Mouse (Mus musculus) bone marrow, adult 2 months (tissue): Measurements from ENCODE around the gene Stox1.

Source experiments
- CTCF ChIP-seq: fragments of 200-500 bp; IDR thresholded peaks from 2 replicates; pipeline ENCODE4 v1.5.1; 2011; ENCODE audit warnings: low read length, control low read depth; ENCODE audit not compliant: control insufficient read depth, insufficient read depth
- POLR2A ChIP-seq: fragments of 200-500 bp; IDR thresholded peaks from 2 replicates; pipeline ENCODE4 v1.6.1; 2011; ENCODE audit warnings: low read depth, mild to moderate bottlenecking, control low read depth, low read length, borderline replicate concordance; ENCODE audit not compliant: control insufficient read depth

DNA sequence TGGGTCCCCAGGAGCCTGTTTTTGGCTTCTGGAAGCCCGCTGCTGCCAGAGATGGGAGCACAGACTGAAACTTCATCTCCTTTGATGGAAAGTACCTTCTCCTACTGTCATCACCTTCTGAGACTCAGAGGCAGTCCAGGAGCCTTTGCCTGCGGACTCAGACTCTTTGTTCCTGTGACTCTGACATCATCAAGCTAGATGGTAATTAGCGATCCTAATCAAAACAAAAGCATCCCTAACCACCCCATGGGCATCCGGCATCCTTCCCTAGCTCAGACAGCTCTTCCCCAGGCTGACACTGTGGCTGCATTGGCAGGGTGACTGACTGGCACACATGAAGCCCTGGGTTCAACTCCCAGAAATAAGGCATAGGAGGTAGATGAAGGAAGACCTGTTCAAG is 3.2 kb downstream of the Stox1 start:
- TF ChIP-seq CTCF (no peak), POLR2A (no peak)
